Mouse (Mus musculus): Measurements from ENCODE around the gene Vmn2r10.
"Not testable (repeated sequence)": the region's sequence is repeated elsewhere in the genome, so short reads cannot be mapped to it uniquely, and the experiment has no call there.

Gene Vmn2r10

GRCm38 (mm10) chr5:109006427-109006826, at the start of gene Vmn2r10:
Vmn2r10 (minus strand) TSS chr5:109006527.
- DNase-seq = not testable (repeated sequence)

GRCm38 (mm10) chr5:109055286-109055685, 49.0 kb upstream of the Vmn2r10 start:
- no peak for DNase-seq

GRCm38 (mm10) chr5:109032591-109032990, 26.3 kb upstream of the Vmn2r10 start:
- no peak for DNase-seq

- DNase-seq = no peak
Measured at GRCm38 (mm10) chr5:108988924-108989323, 17.4 kb downstream of the Vmn2r10 start.

Measured in cerebellum, adult 18-20 months (tissue).